Comparison of ENCODE assay signal across 13 mouse cellular contexts in the genomic region with DNA sequence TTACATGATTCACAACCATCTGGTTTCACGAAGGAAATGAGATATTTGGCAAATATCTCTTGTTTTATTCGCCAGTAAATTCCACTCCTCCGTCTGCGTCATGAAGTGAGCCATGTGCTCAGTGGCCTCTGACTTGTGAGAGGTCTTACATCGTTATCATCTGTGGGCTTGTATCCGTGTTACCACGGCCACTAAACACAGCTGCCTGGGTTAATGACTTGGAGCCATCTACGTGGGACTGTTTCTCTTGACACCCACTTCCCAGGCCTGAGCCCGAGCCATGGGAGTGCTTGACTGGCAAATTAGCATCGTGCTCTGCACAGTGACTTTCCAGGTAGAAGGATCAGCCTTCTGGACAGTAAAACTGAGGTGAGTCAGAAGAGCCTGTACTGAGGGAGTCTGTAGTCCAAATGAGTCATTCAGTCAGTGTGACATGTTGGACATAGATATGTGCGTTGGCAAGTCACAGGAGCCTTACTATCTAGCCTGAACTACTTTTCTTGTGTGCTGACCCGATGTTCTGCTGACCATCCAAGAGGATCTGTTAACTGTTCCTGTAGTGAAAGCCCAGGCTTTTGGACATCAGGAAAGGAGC.
DNase-seq lines count a peak whose midpoint lies in the region; ATAC-seq lines count a peak whose summit lies in the region.
"Had no signal": no experiment of that assay in that cellular context is flagged by ENCODE, and none has a peak within 500 bp of the region (broad histone marks: within the 10 kb centered on the region; RNA-seq: fewer than 3 reads in every experiment).

No protein-coding gene starts in this region.

- H3K27ac ChIP-seq in heart, embryonic 11.5 days (ENCODE audit: low read depth, low read length), result no peak overlapping the region
- no peak overlapping the region for H3K27ac ChIP-seq in forebrain, embryonic 15.5 days (replicated peaks)
- H3K27ac ChIP-seq: embryonic facial prominence, embryonic 13.5 days; hindbrain, embryonic 12.5 days; liver, embryonic 15.5 days; stomach, embryonic 15.5 days had no signal

- 77% methylated on average over 12 of the region's 12 CpGs for WGBS in heart, embryonic 11.5 days (ENCODE audit: insufficient replicate concordance)
- WGBS in forebrain, embryonic 15.5 days, result 75% methylated on average over 12 of the region's 12 CpGs

- H3K9ac ChIP-seq in heart, embryonic 11.5 days (ENCODE audit: low read depth, low read length), result no peak overlapping the region
- H3K9ac ChIP-seq in forebrain, embryonic 15.5 days (replicated peaks), result no peak overlapping the region
- H3K9ac ChIP-seq: embryonic facial prominence, embryonic 13.5 days; hindbrain, embryonic 12.5 days; liver, embryonic 15.5 days; stomach, embryonic 15.5 days had no signal

- H3K4me2 ChIP-seq in heart, embryonic 11.5 days, result no peak overlapping the region
- no peak overlapping the region for H3K4me2 ChIP-seq in forebrain, embryonic 15.5 days (replicated peaks)
- H3K4me2 ChIP-seq: embryonic facial prominence, embryonic 13.5 days; hindbrain, embryonic 12.5 days; liver, embryonic 15.5 days; stomach, embryonic 15.5 days had no signal

- no peaks in the 10 kb centered on the region for H3K4me1 ChIP-seq in heart, embryonic 11.5 days (ENCODE audit: control insufficient read depth, insufficient read depth, low read length)
- H3K4me1 ChIP-seq in forebrain, embryonic 15.5 days, result no peaks in the 10 kb centered on the region
- H3K4me1 ChIP-seq: hindbrain, embryonic 12.5 days; liver, embryonic 15.5 days; stomach, embryonic 15.5 days had no signal

- ATAC-seq in heart, embryonic 11.5 days (replicated peaks; ENCODE audit: insufficient number of reproducible peaks, low FRiP score, low TSS enrichment), result no peak
- ATAC-seq in forebrain, embryonic 15.5 days (replicated peaks), result no peak
- ATAC-seq: CD4-positive, CD25-positive, alpha-beta regulatory T cell, adult 4 months had no signal

- no peak overlapping the region for H3K4me3 ChIP-seq in heart, embryonic 11.5 days (ENCODE audit: low read depth, low read length)
- H3K4me3 ChIP-seq in forebrain, embryonic 15.5 days, result no peak overlapping the region
- H3K4me3 ChIP-seq: embryonic facial prominence, embryonic 13.5 days; hindbrain, embryonic 12.5 days; liver, embryonic 15.5 days; stomach, embryonic 15.5 days had no signal

- intact Hi-C loops in left cerebral cortex, postnatal 25 days (cut with DNase I), result no loop called here

- H3K27me3 ChIP-seq in heart, embryonic 11.5 days (ENCODE audit: control insufficient read depth, insufficient read depth, low read length), result no peaks in the 10 kb centered on the region
- H3K27me3 ChIP-seq in forebrain, embryonic 15.5 days, result no peaks in the 10 kb centered on the region
- H3K27me3 ChIP-seq: embryonic facial prominence, embryonic 13.5 days; hindbrain, embryonic 12.5 days; liver, embryonic 15.5 days; stomach, embryonic 15.5 days had no signal

- no peaks in the 10 kb centered on the region for H3K36me3 ChIP-seq in heart, embryonic 11.5 days (ENCODE audit: control insufficient read depth, insufficient read depth, low read length)
- H3K36me3 ChIP-seq in forebrain, embryonic 15.5 days, result no peaks in the 10 kb centered on the region
- H3K36me3 ChIP-seq: embryonic facial prominence, embryonic 13.5 days; hindbrain, embryonic 12.5 days; liver, embryonic 15.5 days; stomach, embryonic 15.5 days had no signal

- H3K9me3 ChIP-seq in heart, embryonic 11.5 days (replicated peaks; ENCODE audit: control insufficient read depth, low read length), result no peaks in the 10 kb centered on the region
- no peaks in the 10 kb centered on the region for H3K9me3 ChIP-seq in forebrain, embryonic 15.5 days
- H3K9me3 ChIP-seq: embryonic facial prominence, embryonic 13.5 days; hindbrain, embryonic 12.5 days; liver, embryonic 15.5 days; stomach, embryonic 15.5 days had no signal

- DNase-seq in heart, adult 11 months, result peak; percentile 98
- DNase-seq in NIH3T3 (ENCODE audit: low read depth), result peak; percentile 88
- peak; percentile 63 for DNase-seq in gastrocnemius, postnatal 25 days
- peak; percentile 47 for DNase-seq in kidney, postnatal 14 days
- DNase-seq in left cerebral cortex, postnatal 25 days (ENCODE audit: low spot score in 2 of 2), result no peak
- DNase-seq in spleen, postnatal 4 days (ENCODE audit: low spot score in 2 of 2), result no peak

Comparison
In these comparisons a context has a peak if more than half of its experiments do, and no peak if none do; other contexts are left out.
1. DNase-seq: peak in heart, adult 11 months (single experiment), NIH3T3 (single experiment), gastrocnemius, postnatal 25 days (single experiment) and kidney, postnatal 14 days (single experiment); none in left cerebral cortex, postnatal 25 days (0 of 2) and spleen, postnatal 4 days (0 of 2).